Mouse (Mus musculus) neural tube, embryonic 12.5 days (tissue): Measurements from ENCODE around the gene Dysf. TPM values are rescaled to one million over a fixed set of nuclear protein-coding genes. Genes with fewer than 3 reads are reported as not detected.

Source experiments
- ATAC-seq: fragments of 200-750 bp; cut with Nextera tagmentation; 2 replicates; pipeline ENCODE4 v1.8.0; 2017; ENCODE audit warnings: low read depth, mild to moderate bottlenecking, moderate TSS enrichment, moderate library complexity; ENCODE audit not compliant: low FRiP score
- H3K27ac ChIP-seq: fragments of 300-500 bp; sonication (generic); 2 replicates; pipeline ENCODE4 v1.5.1; 2016
- H3K27me3 ChIP-seq: fragments of 300-500 bp; sonication (generic); replicated peaks from 2 replicates; pipeline ENCODE4 v1.6.1; 2016; ENCODE audit warnings: mild to moderate bottlenecking
- H3K36me3 ChIP-seq: fragments of 300-500 bp; sonication (generic); 2 replicates; pipeline ENCODE4 v1.6.1; 2016; ENCODE audit warnings: mild to moderate bottlenecking
- H3K4me1 ChIP-seq: fragments of 300-500 bp; sonication (generic); 2 replicates; pipeline ENCODE4 v1.6.1; 2016
- H3K4me2 ChIP-seq: fragments of 300-500 bp; sonication (generic); replicated peaks from 2 replicates; pipeline ENCODE4 v1.6.1; 2016; ENCODE audit warnings: mild to moderate bottlenecking
- H3K4me3 ChIP-seq: fragments of 300-500 bp; sonication (generic); 2 replicates; pipeline ENCODE4 v1.5.1; 2016
- H3K9ac ChIP-seq: fragments of 300-500 bp; sonication (generic); 2 replicates; pipeline ENCODE4 v1.6.1; 2016; ENCODE audit warnings: mild to moderate bottlenecking
- H3K9me3 ChIP-seq: fragments of 300-500 bp; sonication (generic); 2 replicates; pipeline ENCODE4 v1.6.1; 2016; ENCODE audit warnings: mild to moderate bottlenecking
- WGBS: fragments of 180-500 bp; shearing (Covaris S2); methylation state at CpG from one replicate; pipeline ENCODE4 v1.1.7; 2016; 5-methylcytosine and 5-hydroxymethylcytosine counted together
- polyA plus RNA-seq: library from polyadenylated mRNA; unstranded; fragments of >200 nt; fragmentation: Nextera tagmentation; extraction: Ambion mirVana; gene quantifications from 2 replicates; pipeline ENCODE4 v1.2.1, GENCODE M21; 2016

The Dysf gene
- polyA plus RNA-seq, 1 experiment from 2014 or later = 7.6 TPM

DNA sequence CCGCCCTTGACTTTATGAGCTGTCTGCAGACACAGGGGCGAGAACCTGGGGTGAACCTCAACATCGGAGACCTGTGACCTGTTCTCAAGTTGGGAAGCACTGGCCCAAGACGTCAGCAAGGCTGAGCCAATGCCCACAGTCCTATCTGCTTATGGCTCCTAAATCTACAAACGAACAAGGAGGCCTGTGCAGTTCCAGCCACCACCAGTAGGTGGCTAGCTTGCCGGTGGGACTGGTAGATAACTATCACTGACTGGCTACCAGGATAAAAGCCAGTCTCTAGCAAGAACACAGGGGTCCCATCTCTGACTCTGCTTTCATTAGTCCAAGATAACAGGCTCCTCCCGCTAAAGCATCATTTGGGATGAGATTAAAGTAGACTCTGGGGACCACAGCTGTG is 86.6 kb downstream of the Dysf start:
- no peak overlapping the region for H3K4me3 ChIP-seq
- H3K9me3 ChIP-seq = no peaks in the 10 kb centered on the region
- no peaks in the 10 kb centered on the region for H3K36me3 ChIP-seq
- no peak overlapping the region for H3K9ac ChIP-seq
- 0 out of 2 replicates have a peak, but pooled peaks cover 2% of the 10 kb centered on the region for H3K4me1 ChIP-seq
- peak; percentile 39 for ATAC-seq
- 21% methylated on average over 7 of the region's 7 CpGs for WGBS
- no peak overlapping the region for H3K27ac ChIP-seq
- H3K4me2 ChIP-seq = no peak overlapping the region
- H3K27me3 ChIP-seq = peaks cover 3% of the 10 kb centered on the region

DNA sequence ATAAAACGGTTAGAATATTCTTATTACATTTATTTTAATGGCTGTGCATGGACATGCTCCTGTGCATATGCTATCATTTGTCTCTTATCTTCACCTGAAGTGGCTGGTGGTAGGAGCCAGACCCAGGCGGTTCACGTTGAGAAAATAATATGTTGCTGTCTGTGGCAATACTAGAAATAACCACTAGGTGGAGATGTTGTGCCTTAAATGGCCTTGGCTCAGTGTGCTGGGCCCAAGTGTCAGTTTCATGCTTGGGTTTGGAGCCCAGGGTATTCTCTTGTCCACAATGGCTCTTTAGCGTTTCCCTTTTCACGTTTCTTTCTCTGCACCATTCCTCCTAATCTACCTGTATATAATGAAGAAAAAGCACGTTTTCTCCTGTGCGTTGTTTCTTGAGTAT is 87.5 kb downstream of the Dysf start:
- 12% methylated on average over 7 of the region's 7 CpGs for WGBS
- no peak overlapping the region for H3K27ac ChIP-seq
- no peaks in the 10 kb centered on the region for H3K9me3 ChIP-seq
- H3K36me3 ChIP-seq = no peaks in the 10 kb centered on the region
- peaks cover 3% of the 10 kb centered on the region for H3K27me3 ChIP-seq
- H3K4me2 ChIP-seq = no peak overlapping the region
- H3K4me1 ChIP-seq = 0 out of 2 replicates have a peak, but pooled peaks cover 2% of the 10 kb centered on the region
- H3K9ac ChIP-seq = no peak overlapping the region
- peak; percentile 61 for ATAC-seq
- no peak overlapping the region for H3K4me3 ChIP-seq

DNA sequence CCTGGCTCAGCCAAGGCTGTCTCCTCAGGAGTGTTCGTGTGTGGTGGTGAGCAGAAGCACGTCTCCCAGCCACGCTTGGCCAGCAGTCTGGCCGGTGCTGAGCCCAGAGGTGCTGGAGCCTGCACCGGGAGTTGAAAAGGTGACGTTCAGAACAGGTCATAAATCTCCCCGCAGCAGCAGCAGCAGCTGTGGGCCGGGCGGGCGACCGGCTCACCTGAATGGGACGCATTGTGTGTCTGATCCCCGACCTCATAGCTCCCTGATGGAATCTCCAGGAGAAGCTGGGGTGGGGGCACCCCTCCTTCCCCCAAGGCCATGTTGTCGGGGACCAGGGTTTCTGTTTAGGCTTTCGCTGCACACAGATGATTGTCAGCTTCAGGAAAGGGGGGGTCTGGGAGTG is 93.6 kb downstream of the Dysf start:
- WGBS = 28% methylated on average over 15 of the region's 15 CpGs
- H3K4me2 ChIP-seq = 0 out of 2 replicates have a peak overlapping the region, but pooled peaks have one; percentile 16
- no peaks in the 10 kb centered on the region for H3K9me3 ChIP-seq
- H3K27ac ChIP-seq = no peak overlapping the region
- H3K4me1 ChIP-seq = peaks cover 32% of the 10 kb centered on the region
- H3K9ac ChIP-seq = no peak overlapping the region
- H3K4me3 ChIP-seq = no peak overlapping the region
- peaks cover 25% of the 10 kb centered on the region for H3K27me3 ChIP-seq
- no peak for ATAC-seq
- no peaks in the 10 kb centered on the region for H3K36me3 ChIP-seq

- peaks cover 37% of the 10 kb centered on the region for H3K4me1 ChIP-seq
- H3K9ac ChIP-seq = peak overlapping the region; percentile 29; the same call in 1 of the 2 replicates
- no peaks in the 10 kb centered on the region for H3K9me3 ChIP-seq
- peaks cover 30% of the 10 kb centered on the region for H3K27me3 ChIP-seq
- under 1% methylated on average over 40 of the region's 40 CpGs for WGBS
- peak overlapping the region; percentile 42; the same call in 1 of the 2 replicates for H3K27ac ChIP-seq
- peak overlapping the region; percentile 69 for H3K4me2 ChIP-seq
- peak overlapping the region; percentile 31 for H3K4me3 ChIP-seq
- H3K36me3 ChIP-seq = no peaks in the 10 kb centered on the region
- peak; percentile 88 for ATAC-seq
These were observed 97.0 kb downstream of the Dysf start for GRCm38 (mm10) chr6:84105148-84106022.

DNA sequence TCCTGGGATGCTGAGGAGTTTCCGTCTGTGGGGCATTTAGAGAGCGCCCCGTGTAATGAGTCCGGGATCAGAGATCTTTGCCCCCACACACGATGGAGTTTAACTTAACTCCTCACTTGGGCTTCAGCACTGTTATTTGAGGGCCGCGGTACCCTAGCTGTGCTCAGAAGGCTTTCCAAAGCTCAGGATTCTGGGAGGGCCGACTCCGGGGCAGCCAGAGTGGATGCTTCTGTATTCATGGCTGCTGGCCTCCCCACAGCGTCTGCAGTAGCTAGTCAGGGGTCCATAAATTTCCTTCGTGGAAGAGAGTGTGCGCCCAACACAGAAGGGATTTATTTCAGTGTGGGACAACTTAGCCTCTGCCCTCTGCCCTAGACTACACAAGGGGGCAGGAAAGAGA is 97.7 kb downstream of the Dysf start:
- Histone ChIP-seq H3K36me3 (no peaks in the 10 kb centered on the region), H3K4me1 (peaks cover 37% of the 10 kb centered on the region), H3K4me2 (peak overlapping the region; percentile 69), H3K27me3 (peaks cover 30% of the 10 kb centered on the region), H3K27ac (peak overlapping the region; percentile 34; the same call in 1 of the 2 replicates), H3K9ac (peak overlapping the region; percentile 29; the same call in 1 of the 2 replicates), H3K4me3 (0 out of 2 replicates have a peak overlapping the region, but pooled peaks have one; percentile 31), H3K9me3 (no peaks in the 10 kb centered on the region)
- ATAC-seq = peak; percentile 38
- 3% methylated on average over 12 of the region's 12 CpGs for WGBS

- H3K27ac ChIP-seq = no peak overlapping the region
- ATAC-seq = no peak
- no peaks in the 10 kb centered on the region for H3K9me3 ChIP-seq
- no peak overlapping the region for H3K9ac ChIP-seq
- whole genome bisulfite sequencing = 85% methylated on average over 6 of the region's 6 CpGs
- H3K36me3 ChIP-seq = no peaks in the 10 kb centered on the region
- no peak overlapping the region for H3K4me3 ChIP-seq
- peaks cover 8% of the 10 kb centered on the region; the same call in 1 of the 2 replicates for H3K27me3 ChIP-seq
- H3K4me1 ChIP-seq = peaks cover 20% of the 10 kb centered on the region
- H3K4me2 ChIP-seq = no peak overlapping the region
These were observed 102.0 kb downstream of the Dysf start for GRCm38 (mm10) chr6:84110377-84110776.

DNA sequence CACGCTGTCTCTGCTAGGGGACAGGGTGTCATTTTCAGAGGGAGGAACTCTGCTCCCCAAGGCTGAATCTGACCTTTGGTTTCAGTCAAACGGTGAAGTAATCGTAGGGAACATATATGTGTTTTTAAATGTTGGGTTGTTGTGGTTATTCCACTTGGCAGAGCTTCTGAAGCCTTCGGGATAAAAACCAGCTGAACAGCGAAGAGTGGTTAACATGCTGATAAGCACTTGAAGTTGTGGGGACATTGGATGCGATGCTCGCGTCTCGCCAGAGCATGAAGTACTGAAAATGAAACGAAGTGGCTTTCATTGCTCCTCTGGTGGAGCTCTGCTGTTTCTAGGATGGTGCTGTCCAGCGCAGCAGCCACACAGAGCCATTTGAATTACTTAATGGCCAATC is 102.7 kb downstream of the Dysf start:
- no peak for ATAC-seq
- Histone ChIP-seq H3K4me2 (no peak overlapping the region), H3K9me3 (no peaks in the 10 kb centered on the region), H3K4me1 (peaks cover 13% of the 10 kb centered on the region), H3K4me3 (no peak overlapping the region), H3K36me3 (no peaks in the 10 kb centered on the region), H3K27ac (no peak overlapping the region), H3K9ac (no peak overlapping the region), H3K27me3 (peaks cover 8% of the 10 kb centered on the region; the same call in 1 of the 2 replicates)
- WGBS = 92% methylated on average over 11 of the region's 11 CpGs

- Histone ChIP-seq H3K27me3 (no peaks in the 10 kb centered on the region), H3K9ac (no peak overlapping the region), H3K4me2 (no peak overlapping the region), H3K4me3 (no peak overlapping the region), H3K4me1 (no peaks in the 10 kb centered on the region), H3K36me3 (no peaks in the 10 kb centered on the region), H3K9me3 (no peaks in the 10 kb centered on the region), H3K27ac (no peak overlapping the region)
- WGBS = 67% methylated on average over 24 of the region's 24 CpGs
- no peak for ATAC-seq
These were observed 111.5 kb downstream of the Dysf start for GRCm38 (mm10) chr6:84119731-84120530.

DNA sequence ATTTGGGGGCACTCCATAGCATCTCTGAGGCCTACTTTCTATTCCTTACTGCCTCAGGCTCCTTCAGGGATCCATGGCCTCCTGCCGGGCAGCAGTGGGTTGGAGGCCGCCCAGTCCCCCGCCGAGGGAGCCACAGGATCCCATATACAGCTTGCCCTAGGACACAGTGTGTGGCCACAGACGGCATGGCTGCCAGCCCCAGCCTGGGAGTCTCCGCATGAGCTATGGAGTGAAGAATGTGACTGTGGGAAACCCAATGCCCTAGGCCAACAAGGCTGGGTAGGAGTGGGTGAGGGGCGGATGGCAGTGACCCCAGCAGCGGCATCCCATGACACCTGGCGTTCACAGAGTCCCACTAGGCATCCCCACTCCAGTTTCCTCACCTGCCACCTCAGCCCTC is 116.2 kb downstream of the Dysf start:
- H3K27me3 ChIP-seq = no peaks in the 10 kb centered on the region
- no peak overlapping the region for H3K27ac ChIP-seq
- H3K36me3 ChIP-seq = no peaks in the 10 kb centered on the region
- no peak overlapping the region for H3K9ac ChIP-seq
- no peak overlapping the region for H3K4me3 ChIP-seq
- H3K4me1 ChIP-seq = no peaks in the 10 kb centered on the region
- no peaks in the 10 kb centered on the region for H3K9me3 ChIP-seq
- 76% methylated on average over 9 of the region's 9 CpGs for WGBS
- no peak overlapping the region for H3K4me2 ChIP-seq
- no peak for ATAC-seq

- Histone ChIP-seq H3K4me1 (no peaks in the 10 kb centered on the region), H3K27ac (no peak overlapping the region), H3K36me3 (no peaks in the 10 kb centered on the region), H3K4me3 (no peak overlapping the region), H3K27me3 (no peaks in the 10 kb centered on the region), H3K4me2 (no peak overlapping the region), H3K9ac (no peak overlapping the region), H3K9me3 (no peaks in the 10 kb centered on the region)
- ATAC-seq = no peak
- 84% methylated on average over 4 of the region's 4 CpGs for WGBS
These were observed 116.7 kb downstream of the Dysf start for GRCm38 (mm10) chr6:84125101-84125500.

- Histone ChIP-seq H3K4me2 (no peak overlapping the region), H3K4me1 (no peaks in the 10 kb centered on the region), H3K36me3 (no peaks in the 10 kb centered on the region), H3K9ac (no peak overlapping the region), H3K27ac (no peak overlapping the region), H3K27me3 (no peaks in the 10 kb centered on the region), H3K9me3 (no peaks in the 10 kb centered on the region), H3K4me3 (no peak overlapping the region)
- 96% methylated on average over 2 of the region's 2 CpGs for WGBS
- ATAC-seq = no peak
These were observed 119.8 kb downstream of the Dysf start for GRCm38 (mm10) chr6:84128229-84128628.

DNA sequence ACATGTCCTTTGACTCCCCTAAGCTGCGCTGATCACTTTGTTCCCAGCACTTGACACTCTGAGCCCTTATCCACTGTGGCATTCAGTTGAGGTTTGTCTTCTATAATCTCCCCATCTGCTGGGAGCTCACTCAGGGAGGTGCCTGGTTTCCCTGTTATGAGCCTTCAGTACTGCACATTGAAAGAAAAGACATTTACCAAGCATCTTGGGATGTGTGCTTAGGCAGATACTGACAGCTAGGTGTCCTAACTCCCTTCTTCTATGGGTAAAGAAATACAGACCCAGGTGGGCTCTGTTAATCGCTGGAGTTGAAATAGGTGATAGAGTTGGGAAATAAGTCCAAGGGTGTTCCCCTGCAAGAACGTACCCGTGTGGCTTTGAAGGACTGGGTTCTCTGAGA is 122.5 kb downstream of the Dysf start:
- Histone ChIP-seq H3K27ac (no peak overlapping the region), H3K27me3 (no peaks in the 10 kb centered on the region), H3K4me3 (no peak overlapping the region), H3K36me3 (no peaks in the 10 kb centered on the region), H3K4me1 (peaks cover 13% of the 10 kb centered on the region), H3K9ac (no peak overlapping the region), H3K9me3 (no peaks in the 10 kb centered on the region), H3K4me2 (no peak overlapping the region)
- WGBS = 96% methylated on average over 4 of the region's 4 CpGs
- ATAC-seq = no peak
